Mouse (Mus musculus): Measurements from ENCODE around the gene Grik5. TPM values are rescaled to one million over a fixed set of nuclear protein-coding genes. Genes with fewer than 3 reads are reported as not detected.
"Not testable (repeated sequence)": the region's sequence is repeated elsewhere in the genome, so short reads cannot be mapped to it uniquely, and the experiment has no call there.

Grik5 gene
- polyA plus RNA-seq, 1 experiment from 2014 or later = 0.22 TPM

GRCm38 (mm10) chr7:25068724-25069123 is 3.4 kb downstream of the Grik5 start:
- H3K4me3 ChIP-seq (ENCODE audit: inconsistent target) = no peak overlapping the region
- no peak overlapping the region for H3K27ac ChIP-seq
- 83% methylated on average over 2 of the region's 2 CpGs for WGBS (ENCODE audit: missing documents)
- no peaks in the 10 kb centered on the region for H3K36me3 ChIP-seq (ENCODE audit: inconsistent target)
- H3K79me2 ChIP-seq (ENCODE audit: inconsistent target) = no peaks in the 10 kb centered on the region

GRCm38 (mm10) chr7:25067909-25068656 is 4.1 kb downstream of the Grik5 start:
- no peaks in the 10 kb centered on the region for H3K36me3 ChIP-seq (ENCODE audit: inconsistent target)
- 93% methylated on average over 22 of the region's 22 CpGs for WGBS (ENCODE audit: missing documents)
- H3K27ac ChIP-seq = no peak overlapping the region
- H3K4me3 ChIP-seq (ENCODE audit: inconsistent target) = no peak overlapping the region
- no peaks in the 10 kb centered on the region for H3K79me2 ChIP-seq (ENCODE audit: inconsistent target)

- Histone ChIP-seq H3K4me3 (ENCODE audit: inconsistent target) (no peak overlapping the region), H3K27ac (no peak overlapping the region), H3K79me2 (ENCODE audit: inconsistent target) (no peaks in the 10 kb centered on the region), H3K36me3 (ENCODE audit: inconsistent target) (no peaks in the 10 kb centered on the region)
- WGBS (ENCODE audit: missing documents) = 90% methylated on average over 7 of the region's 7 CpGs
Observed at GRCm38 (mm10) chr7:25067338-25067737, 4.8 kb downstream of the Grik5 start.

- Histone ChIP-seq H3K79me2 (ENCODE audit: inconsistent target) (no peaks in the 10 kb centered on the region), H3K27ac (no peak overlapping the region), H3K4me3 (ENCODE audit: inconsistent target) (no peak overlapping the region), H3K36me3 (ENCODE audit: inconsistent target) (no peaks in the 10 kb centered on the region)
- WGBS (ENCODE audit: missing documents) = 50% methylated on average over 7 of the region's 8 CpGs
Observed at GRCm38 (mm10) chr7:25063900-25064299, 8.2 kb downstream of the Grik5 start.

- H3K36me3 ChIP-seq (ENCODE audit: inconsistent target) = no peaks in the 10 kb centered on the region
- 94% methylated on average over 6 of the region's 6 CpGs for WGBS (ENCODE audit: missing documents)
Observed at GRCm38 (mm10) chr7:25063346-25063745, 8.8 kb downstream of the Grik5 start.

GRCm38 (mm10) chr7:25058836-25059235 is 13.3 kb downstream of the Grik5 start:
- WGBS (ENCODE audit: missing documents) = 93% methylated on average over 14 of the region's 14 CpGs
- Histone ChIP-seq H3K27ac (no peak overlapping the region), H3K79me2 (ENCODE audit: inconsistent target) (no peaks in the 10 kb centered on the region), H3K4me3 (ENCODE audit: inconsistent target) (no peak overlapping the region), H3K36me3 (ENCODE audit: inconsistent target) (no peaks in the 10 kb centered on the region)

More at GRCm38 (mm10) chr7:25063346-25063745, 8.8 kb downstream of the Grik5 start:
- Histone ChIP-seq H3K27ac (no peak overlapping the region), H3K79me2 (ENCODE audit: inconsistent target) (no peaks in the 10 kb centered on the region), H3K4me3 (ENCODE audit: inconsistent target) (no peak overlapping the region)

GRCm38 (mm10) chr7:25058394-25058793 is 13.8 kb downstream of the Grik5 start:
- Histone ChIP-seq H3K27ac (no peak overlapping the region), H3K36me3 (ENCODE audit: inconsistent target) (no peaks in the 10 kb centered on the region), H3K4me3 (ENCODE audit: inconsistent target) (no peak overlapping the region), H3K79me2 (ENCODE audit: inconsistent target) (no peaks in the 10 kb centered on the region)
- 96% methylated on average over 8 of the region's 8 CpGs for WGBS (ENCODE audit: missing documents)

- Histone ChIP-seq H3K79me2 (ENCODE audit: inconsistent target) (no peaks in the 10 kb centered on the region), H3K27ac (no peak overlapping the region), H3K36me3 (ENCODE audit: inconsistent target) (no peaks in the 10 kb centered on the region), H3K4me3 (ENCODE audit: inconsistent target) (no peak overlapping the region)
- WGBS (ENCODE audit: missing documents) = 95% methylated on average over 5 of the region's 5 CpGs
Observed at GRCm38 (mm10) chr7:25057888-25058287, 14.3 kb downstream of the Grik5 start.

- no peak overlapping the region for H3K4me3 ChIP-seq (ENCODE audit: inconsistent target)
- no peaks in the 10 kb centered on the region for H3K79me2 ChIP-seq (ENCODE audit: inconsistent target)
- H3K36me3 ChIP-seq (ENCODE audit: inconsistent target) = no peaks in the 10 kb centered on the region
- 92% methylated on average over 4 of the region's 4 CpGs for WGBS (ENCODE audit: missing documents)
- H3K27ac ChIP-seq = no peak overlapping the region
Observed at GRCm38 (mm10) chr7:25056951-25057350, 15.2 kb downstream of the Grik5 start.

GRCm38 (mm10) chr7:25052587-25052986 is 19.6 kb downstream of the Grik5 start:
- H3K4me3 ChIP-seq (ENCODE audit: inconsistent target) = no peak overlapping the region
- no peaks in the 10 kb centered on the region for H3K36me3 ChIP-seq (ENCODE audit: inconsistent target)
- no peaks in the 10 kb centered on the region for H3K79me2 ChIP-seq (ENCODE audit: inconsistent target)
- 94% methylated on average over 3 of the region's 3 CpGs for WGBS (ENCODE audit: missing documents)
- no peak overlapping the region for H3K27ac ChIP-seq

GRCm38 (mm10) chr7:25049295-25049930 is 22.7 kb downstream of the Grik5 start:
- no peaks in the 10 kb centered on the region for H3K36me3 ChIP-seq (ENCODE audit: inconsistent target)
- WGBS (ENCODE audit: missing documents) = 94% methylated on average over 16 of the region's 16 CpGs

GRCm38 (mm10) chr7:25047363-25047762 is 24.8 kb downstream of the Grik5 start:
- no peak overlapping the region for H3K27ac ChIP-seq
- 92% methylated on average over 8 of the region's 8 CpGs for WGBS (ENCODE audit: missing documents)
- H3K79me2 ChIP-seq (ENCODE audit: inconsistent target) = no peaks in the 10 kb centered on the region
- H3K36me3 ChIP-seq (ENCODE audit: inconsistent target) = no peaks in the 10 kb centered on the region
- H3K4me3 ChIP-seq (ENCODE audit: inconsistent target) = no peak overlapping the region

More at GRCm38 (mm10) chr7:25049295-25049930, 22.7 kb downstream of the Grik5 start:
- H3K79me2 ChIP-seq (ENCODE audit: inconsistent target) = no peaks in the 10 kb centered on the region
- H3K4me3 ChIP-seq (ENCODE audit: inconsistent target) = no peak overlapping the region
- no peak overlapping the region for H3K27ac ChIP-seq

- not testable (repeated sequence) for H3K4me3 ChIP-seq (ENCODE audit: inconsistent target); H3K79me2 ChIP-seq (ENCODE audit: inconsistent target); H3K36me3 ChIP-seq (ENCODE audit: inconsistent target); H3K27ac ChIP-seq
- 98% methylated on average over 6 of the region's 7 CpGs for WGBS (ENCODE audit: missing documents)
Observed at GRCm38 (mm10) chr7:25044599-25044998, 27.5 kb downstream of the Grik5 start.

GRCm38 (mm10) chr7:25041921-25042320 is 30.2 kb downstream of the Grik5 start:
- H3K79me2 ChIP-seq (ENCODE audit: inconsistent target) = no peaks in the 10 kb centered on the region
- no peaks in the 10 kb centered on the region for H3K36me3 ChIP-seq (ENCODE audit: inconsistent target)
- H3K4me3 ChIP-seq (ENCODE audit: inconsistent target) = no peak overlapping the region
- WGBS (ENCODE audit: missing documents) = 97% methylated on average over 12 of the region's 12 CpGs
- H3K27ac ChIP-seq = no peak overlapping the region

- 43% methylated on average over 7 of the region's 7 CpGs for WGBS (ENCODE audit: missing documents)
- H3K79me2 ChIP-seq (ENCODE audit: inconsistent target) = no peaks in the 10 kb centered on the region
- no peak overlapping the region for H3K27ac ChIP-seq
- H3K4me3 ChIP-seq (ENCODE audit: inconsistent target) = no peak overlapping the region
- no peaks in the 10 kb centered on the region for H3K36me3 ChIP-seq (ENCODE audit: inconsistent target)
Observed at GRCm38 (mm10) chr7:25035916-25036315, 36.2 kb downstream of the Grik5 start.
